Mouse (Mus musculus) right cerebral cortex, postnatal 36 days (tissue): Measurements from ENCODE around the gene Gnptab.
"Not testable (repeated sequence)": the region's sequence is repeated elsewhere in the genome, so short reads cannot be mapped to it uniquely, and the experiment has no call there.

Source experiments
- DNase-seq, 2 experiments: peaks; one replicate each; pipeline ENCODE4 v3.0.0; 2022; ENCODE audit warnings: low spot score in 2 of 2, mixed read lengths in 1 of 2

Gnptab gene

GRCm38 (mm10) chr10:88379013-88379885 is at the start of gene Gnptab, which contains the start of gene Dram1:
Gnptab (plus strand) TSS chr10:88379132.
Dram1 (minus strand) TSS chr10:88379080.
- DNase-seq, result peak; percentile 75 to 76

GRCm38 (mm10) chr10:88330695-88331094 is 48.2 kb upstream of the Gnptab start:
- no peak for DNase-seq

GRCm38 (mm10) chr10:88340660-88341059 is 38.3 kb upstream of the Gnptab start:
- no peak for DNase-seq

- no peak for DNase-seq
Observed at GRCm38 (mm10) chr10:88341368-88341767, 37.6 kb upstream of the Gnptab start.

- DNase-seq, result no peak
Observed at GRCm38 (mm10) chr10:88345899-88346401, 33.0 kb upstream of the Gnptab start.

GRCm38 (mm10) chr10:88346454-88347245 is 32.3 kb upstream of the Gnptab start:
- no peak for DNase-seq

- DNase-seq, result no peak
Observed at GRCm38 (mm10) chr10:88349800-88350199, 29.1 kb upstream of the Gnptab start.

- DNase-seq, result no peak
Observed at GRCm38 (mm10) chr10:88350687-88351086, 28.2 kb upstream of the Gnptab start.

- no peak for DNase-seq
Observed at GRCm38 (mm10) chr10:88351411-88352103, 27.4 kb upstream of the Gnptab start.

- no peak for DNase-seq
Observed at GRCm38 (mm10) chr10:88352549-88352948, 26.4 kb upstream of the Gnptab start.

- DNase-seq, result no peak
Observed at GRCm38 (mm10) chr10:88354599-88354998, 24.3 kb upstream of the Gnptab start.

- DNase-seq, result no peak
Observed at GRCm38 (mm10) chr10:88356114-88356982, 22.6 kb upstream of the Gnptab start.

GRCm38 (mm10) chr10:88356983-88357559 is 21.9 kb upstream of the Gnptab start:
- DNase-seq, result peak; percentile 28 to 36

- DNase-seq, result no peak
Observed at GRCm38 (mm10) chr10:88362218-88362617, 16.7 kb upstream of the Gnptab start.

- no peak for DNase-seq
Observed at GRCm38 (mm10) chr10:88364221-88364620, 14.7 kb upstream of the Gnptab start.

- no peak for DNase-seq
Observed at GRCm38 (mm10) chr10:88369233-88369632, 9.7 kb upstream of the Gnptab start.

GRCm38 (mm10) chr10:88371793-88372192 is 7.1 kb upstream of the Gnptab start:
- DNase-seq, result no peak

- no peak for DNase-seq
Observed at GRCm38 (mm10) chr10:88372436-88372835, 6.5 kb upstream of the Gnptab start.

- not testable (repeated sequence) for DNase-seq
Observed at GRCm38 (mm10) chr10:88372945-88373344, 6.0 kb upstream of the Gnptab start.

GRCm38 (mm10) chr10:88374984-88375383 is 3.9 kb upstream of the Gnptab start:
- no peak for DNase-seq
